Mouse (Mus musculus): ENCODE measurements at regions not wholly inside any gene's neighbourhood (a gene's known extent, or its start where the extent isn't known, plus 50 kb on each side); places are given as distances from the start of the nearest gene placed in this dataset.

DNA sequence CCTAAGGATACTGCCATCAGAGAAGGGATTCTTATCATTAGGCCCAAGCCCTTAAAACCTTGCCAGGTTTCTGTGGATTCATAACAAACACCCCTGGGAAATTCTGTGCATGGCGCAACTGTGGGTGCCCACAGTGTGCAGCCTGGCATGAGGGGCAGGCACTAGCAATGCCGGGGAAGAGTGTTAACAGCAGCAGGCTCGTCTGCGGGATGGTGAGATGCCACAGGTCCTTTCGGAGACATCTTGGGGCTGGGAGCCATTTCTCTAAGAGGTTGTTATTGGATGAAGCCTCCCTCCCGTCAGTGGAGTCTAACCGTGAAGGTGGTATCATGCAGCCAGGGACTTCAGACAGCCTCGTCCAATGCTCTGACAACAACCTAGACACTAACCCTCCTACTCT, 144.2 kb downstream of the Drd1 start:
- TF ChIP-seq USF1 (IDR thresholded peaks at IDR 0.05; ENCODE audit: low read depth), result no peak
- no peak for TF ChIP-seq POLR2A (IDR thresholded peaks at IDR 0.05; ENCODE audit: insufficient read length, low read depth)
- no peak for TF ChIP-seq E2F4 (IDR thresholded peaks at IDR 0.05; ENCODE audit: insufficient read depth)
- no peak for TF ChIP-seq MYOD1 (IDR thresholded peaks at IDR 0.05; ENCODE audit: control insufficient read depth in 1 of 3, insufficient read length in 2 of 3, low read depth in 2 of 3)
- TF ChIP-seq MAX (IDR thresholded peaks at IDR 0.05; ENCODE audit: low read depth), result no peak
- no peak for TF ChIP-seq REST (IDR thresholded peaks at IDR 0.05; ENCODE audit: insufficient read depth, insufficient read length)
- no peak for TF ChIP-seq TCF12 (IDR thresholded peaks at IDR 0.05; ENCODE audit: insufficient read depth, poor library complexity, severe bottlenecking)
- TF ChIP-seq CEBPB (IDR thresholded peaks at IDR 0.05; ENCODE audit: insufficient read depth, poor library complexity, severe bottlenecking), result no peak
- TF ChIP-seq MYOG (IDR thresholded peaks at IDR 0.05; ENCODE audit: control insufficient read depth in 1 of 3, insufficient read depth in 1 of 3, insufficient read length in 2 of 3, low read depth in 2 of 3), result no peak
- TF ChIP-seq POLR2AphosphoS2 (IDR thresholded peaks at IDR 0.05; ENCODE audit: insufficient read length, low read depth), result no peak
- TF ChIP-seq TCF3 (IDR thresholded peaks at IDR 0.05; ENCODE audit: insufficient read length, low read depth), result no peak
- TF ChIP-seq SRF (IDR thresholded peaks at IDR 0.05; ENCODE audit: control insufficient read depth, insufficient read length, low read depth), result no peak

Measured in myocyte (in vitro differentiated cells).